Mouse (Mus musculus) bone marrow, adult 2 months (tissue): ENCODE data around the gene Olfr1284. TPM values are rescaled to one million over a fixed set of nuclear protein-coding genes. Genes with fewer than 3 reads are reported as not detected.
"Not testable (repeated sequence)": the region's sequence is repeated elsewhere in the genome, so short reads cannot be mapped to it uniquely, and the experiment has no call there.

Experiments
- H3K27ac ChIP-seq: fragments of 200-500 bp; 2 replicates; pipeline ENCODE4 v1.5.1; 2012; ENCODE audit warnings: low read depth, mild to moderate bottlenecking, control low read depth, inconsistent platforms, low read length; ENCODE audit not compliant: control insufficient read depth, poor library complexity, insufficient read depth
- H3K4me1 ChIP-seq: fragments of 200-500 bp; 2 replicates; pipeline ENCODE4 v1.6.1; 2011; ENCODE audit warnings: low read length; ENCODE audit not compliant: control insufficient read depth, insufficient read depth
- H3K4me3 ChIP-seq: fragments of 200-500 bp; replicated peaks from 2 replicates; pipeline ENCODE3; 2011; ENCODE audit warnings: mild to moderate bottlenecking, low read depth, low read length, control low read depth; ENCODE audit not compliant: control insufficient read depth
- CTCF ChIP-seq: fragments of 200-500 bp; IDR thresholded peaks from 2 replicates; pipeline ENCODE4 v1.5.1; 2011; ENCODE audit warnings: low read length, control low read depth; ENCODE audit not compliant: control insufficient read depth, insufficient read depth
- POLR2A ChIP-seq: fragments of 200-500 bp; IDR thresholded peaks from 2 replicates; pipeline ENCODE4 v1.6.1; 2011; ENCODE audit warnings: low read depth, mild to moderate bottlenecking, control low read depth, low read length, borderline replicate concordance; ENCODE audit not compliant: control insufficient read depth
- WGBS: fragments of 180-500 bp; shearing (Covaris S2); methylation state at CpG from one replicate; pipeline ENCODE4 v1.1.7; 2018; 5-methylcytosine and 5-hydroxymethylcytosine counted together
- polyA plus RNA-seq: library from polyadenylated mRNA; stranded (reverse); fragments of >200 nt; gene quantifications from 2 replicates; pipeline ENCODE4 v1.2.4, GENCODE M21; 2011; ENCODE audit warnings: low replicate concordance; ENCODE audit not compliant: missing spikeins, insufficient read depth, insufficient read length

Olfr1284 gene
- not detected in 2 replicates for polyA plus RNA-seq

GRCm38 (mm10) chr2:111375222-111375621, at the start of gene Olfr1284:
TSS of gene Olfr1284 (plus strand) at chr2:111375522.
- 81% methylated on average over 1 of the region's 1 CpGs for WGBS
- no peak for TF ChIP-seq POLR2A
- no peak for TF ChIP-seq CTCF
- no peaks in the 10 kb centered on the region for H3K4me1 ChIP-seq

GRCm38 (mm10) chr2:111326220-111326619, 49.1 kb upstream of the Olfr1284 start, which contains the start of gene Olfr1281:
TSS of gene Olfr1281 (plus strand) at chr2:111326520.
- TF ChIP-seq POLR2A (no peak), CTCF (no peak)
- Histone ChIP-seq H3K4me1 (no peaks in the 10 kb centered on the region), H3K4me3 (no peak within 1 kb of the TSS), H3K27ac (no peak within 1 kb of the TSS)
- WGBS, result 57% methylated on average over 2 of the region's 2 CpGs

More at GRCm38 (mm10) chr2:111375222-111375621, at the start of gene Olfr1284:
- no peak within 1 kb of the TSS for H3K27ac ChIP-seq
- H3K4me3 ChIP-seq, result no peak within 1 kb of the TSS

GRCm38 (mm10) chr2:111333721-111334120, 41.6 kb upstream of the Olfr1284 start:
- WGBS, result 78% methylated on average over 5 of the region's 5 CpGs
- H3K4me3 ChIP-seq, H3K4me1 ChIP-seq, H3K27ac ChIP-seq: not testable (repeated sequence)

GRCm38 (mm10) chr2:111335976-111336375, 39.3 kb upstream of the Olfr1284 start, which contains the start of gene Olfr1282:
TSS of gene Olfr1282 (minus strand) at chr2:111336076.
- WGBS, result 65% methylated on average over 2 of the region's 2 CpGs
- no peak within 1 kb of the TSS for H3K27ac ChIP-seq
- no peak for TF ChIP-seq POLR2A
- no peak for TF ChIP-seq CTCF

GRCm38 (mm10) chr2:111366490-111366889, 8.8 kb upstream of the Olfr1284 start, which contains the start of gene Olfr1283:
TSS of gene Olfr1283 (plus strand) at chr2:111366790.
- TF ChIP-seq CTCF (no peak), POLR2A (no peak)
- H3K27ac ChIP-seq, result no peak within 1 kb of the TSS
- H3K4me1 ChIP-seq, result no peaks in the 10 kb centered on the region
- no peak within 1 kb of the TSS for H3K4me3 ChIP-seq
- WGBS, result 70% methylated on average over 2 of the region's 2 CpGs

More at GRCm38 (mm10) chr2:111335976-111336375, 39.3 kb upstream of the Olfr1284 start, which contains the start of gene Olfr1282:
- no peak within 1 kb of the TSS for H3K4me3 ChIP-seq
- no peaks in the 10 kb centered on the region for H3K4me1 ChIP-seq

- no peak within 1 kb of the TSS for H3K27ac ChIP-seq
- 67% methylated on average over 1 of the region's 1 CpGs for WGBS
- H3K4me3 ChIP-seq, result no peak within 1 kb of the TSS
- TF ChIP-seq POLR2A (no peak), CTCF (no peak)
- H3K4me1 ChIP-seq, result no peaks in the 10 kb centered on the region
Measured at GRCm38 (mm10) chr2:111422931-111423330, 47.6 kb downstream of the Olfr1284 start, which contains the start of gene Olfr1286. TSS of gene Olfr1286 (minus strand) at chr2:111423115.

Other genes starting within 250 kb of the Olfr1284 start
- not detected in 2 replicates for gene Gm15130, start 222.6 kb upstream of the Olfr1284 start, polyA plus RNA-seq
- gene 4930430A15Rik, start 145.9 kb upstream of the Olfr1284 start, polyA plus RNA-seq, result not detected in 2 replicates
- not detected in 2 replicates for gene Olfr1275, start 140.2 kb upstream of the Olfr1284 start, polyA plus RNA-seq
- gene Olfr1276, start 121.0 kb upstream of the Olfr1284 start, polyA plus RNA-seq, result not detected in 2 replicates
- gene Olfr1277, start 101.4 kb upstream of the Olfr1284 start, polyA plus RNA-seq, result not detected in 2 replicates
- not detected in 2 replicates for gene Olfr1278, start 85.4 kb upstream of the Olfr1284 start, polyA plus RNA-seq
- gene Olfr1279, start 74.9 kb upstream of the Olfr1284 start, polyA plus RNA-seq, result not detected in 2 replicates
- gene Olfr1280, start 61.5 kb upstream of the Olfr1284 start, polyA plus RNA-seq, result not detected in 2 replicates
- gene Olfr1281, start 49.0 kb upstream of the Olfr1284 start, polyA plus RNA-seq, result not detected in 2 replicates
- not detected in 2 replicates for gene Olfr1282, start 39.4 kb upstream of the Olfr1284 start, polyA plus RNA-seq
- not detected in 2 replicates for gene Olfr1283, start 8.7 kb upstream of the Olfr1284 start, polyA plus RNA-seq
- gene Olfr1286, start 47.6 kb downstream of the Olfr1284 start, polyA plus RNA-seq, result not detected in 2 replicates
- not detected in 2 replicates for gene Olfr1287, start 73.6 kb downstream of the Olfr1284 start, polyA plus RNA-seq
- not detected in 2 replicates for gene Olfr1288, start 98.6 kb downstream of the Olfr1284 start, polyA plus RNA-seq
- not detected in 2 replicates for gene Olfr1289, start 105.3 kb downstream of the Olfr1284 start, polyA plus RNA-seq
- not detected in 2 replicates for gene Olfr1290, start 118.3 kb downstream of the Olfr1284 start, polyA plus RNA-seq
- gene Olfr1291-ps1, start 121.7 kb downstream of the Olfr1284 start, polyA plus RNA-seq, result not detected in 2 replicates
- gene Olfr1293-ps, start 149.7 kb downstream of the Olfr1284 start, polyA plus RNA-seq, result 1.2 TPM in 1 of 2 replicates, not detected in the other
- not detected in 2 replicates for gene Olfr1294, start 164.8 kb downstream of the Olfr1284 start, polyA plus RNA-seq
- gene Olfr1295, start 194.2 kb downstream of the Olfr1284 start, polyA plus RNA-seq, result not detected in 2 replicates